Mouse (Mus musculus) forebrain, embryonic 14.5 days (tissue): ENCODE data around the gene Ano4. TPM values are rescaled to one million over a fixed set of nuclear protein-coding genes. Genes with fewer than 3 reads are reported as not detected.

ENCODE experiments used
- ATAC-seq: fragments of 200-750 bp; cut with Nextera tagmentation; 2 replicates; pipeline ENCODE4 v1.8.0; 2017; ENCODE audit warnings: mild to moderate bottlenecking, moderate library complexity
- DNase-seq: peaks from one replicate; pipeline ENCODE4 v3.0.0-alpha.2; 2015; ENCODE audit warnings: low spot score
- H3K27ac ChIP-seq: fragments of 300-500 bp; sonication (generic); 2 replicates; pipeline ENCODE4 v1.5.1; 2014; ENCODE audit warnings: low read depth, mild to moderate bottlenecking, control low read depth, low read length, moderate library complexity
- H3K27me3 ChIP-seq: fragments of 300-500 bp; sonication (generic); replicated peaks from 2 replicates; pipeline ENCODE4 v1.6.1; 2014; ENCODE audit warnings: low read length, control low read depth, mixed read lengths; ENCODE audit not compliant: control insufficient read depth, insufficient read depth
- H3K36me3 ChIP-seq: fragments of 300-500 bp; sonication (generic); 2 replicates; pipeline ENCODE4 v1.6.1; 2014; ENCODE audit warnings: low read length, control low read depth; ENCODE audit not compliant: control insufficient read depth, insufficient read depth
- H3K4me1 ChIP-seq: fragments of 300-500 bp; sonication (generic); 2 replicates; pipeline ENCODE4 v1.6.1; 2014; ENCODE audit warnings: antibody characterized with exemption, low read length, control low read depth; ENCODE audit not compliant: control insufficient read depth, insufficient read depth
- H3K4me2 ChIP-seq: fragments of 300-500 bp; sonication (generic); 2 replicates; pipeline ENCODE4 v1.6.1; 2014; ENCODE audit warnings: mild to moderate bottlenecking, control low read depth, low read length
- H3K4me3 ChIP-seq: fragments of 300-500 bp; sonication (generic); 2 replicates; pipeline ENCODE4 v1.5.1; 2014; ENCODE audit warnings: low read depth, low read length, control low read depth
- H3K9ac ChIP-seq: fragments of 300-500 bp; sonication (generic); 2 replicates; pipeline ENCODE4 v1.6.1; 2014; ENCODE audit warnings: mild to moderate bottlenecking, low read length, control low read depth, moderate library complexity
- H3K9me3 ChIP-seq: fragments of 300-500 bp; sonication (generic); replicated peaks from 2 replicates; pipeline ENCODE4 v1.6.1; 2016; ENCODE audit warnings: low read length, control low read depth, mixed read lengths; ENCODE audit not compliant: control insufficient read depth
- WGBS: fragments of 180-500 bp; shearing (Covaris S2); extraction: QIAGEN DNeasy Blood & Tissue Kit; methylation state at CpG from one replicate; pipeline ENCODE4 v1.1.7; 2014; 5-methylcytosine and 5-hydroxymethylcytosine counted together
- polyA plus RNA-seq: library from polyadenylated mRNA; unstranded; fragments of >200 nt; fragmentation: Nextera tagmentation; extraction: Ambion mirVana; gene quantifications from 2 replicates; pipeline ENCODE4 v1.2.1, GENCODE M21; 2014

Gene Ano4
- polyA plus RNA-seq, 1 experiment from 2014 or later: 4.7 TPM

GRCm38 (mm10) chr10:89351416-89351815, 6.9 kb upstream of the Ano4 start:
- ATAC-seq: no peak
- 45% methylated on average over 11 of the region's 11 CpGs for WGBS
- Histone ChIP-seq H3K4me3 (no peak overlapping the region), H3K9me3 (no peaks in the 10 kb centered on the region), H3K27ac (no peak overlapping the region), H3K36me3 (no peaks in the 10 kb centered on the region), H3K9ac (no peak overlapping the region), H3K4me2 (no peak overlapping the region), H3K4me1 (no peaks in the 10 kb centered on the region), H3K27me3 (peaks cover 4% of the 10 kb centered on the region; the same call in 1 of the 2 replicates)
- DNase-seq: no peak

GRCm38 (mm10) chr10:89345606-89346005, 1.0 kb upstream of the Ano4 start:
- Histone ChIP-seq H3K4me1 (peaks cover 5% of the 10 kb centered on the region; the same call in 1 of the 2 replicates), H3K9ac (no peak overlapping the region), H3K4me3 (no peak overlapping the region), H3K4me2 (no peak overlapping the region), H3K9me3 (no peaks in the 10 kb centered on the region), H3K27me3 (peaks cover 36% of the 10 kb centered on the region), H3K36me3 (no peaks in the 10 kb centered on the region), H3K27ac (no peak overlapping the region)
- 71% methylated on average over 6 of the region's 6 CpGs for WGBS
- DNase-seq (peak; percentile 12), ATAC-seq (no peak)

GRCm38 (mm10) chr10:89345196-89345533, 603 bp upstream of the Ano4 start:
- 44% methylated on average over 4 of the region's 4 CpGs for WGBS
- peak; percentile 4 for DNase-seq
- Histone ChIP-seq H3K27ac (no peak overlapping the region), H3K4me1 (peaks cover 5% of the 10 kb centered on the region; the same call in 1 of the 2 replicates), H3K9ac (no peak overlapping the region), H3K27me3 (peaks cover 36% of the 10 kb centered on the region), H3K36me3 (no peaks in the 10 kb centered on the region), H3K9me3 (no peaks in the 10 kb centered on the region), H3K4me3 (peak overlapping the region; percentile 52), H3K4me2 (peak overlapping the region; percentile 93)
- peak; percentile 22; the same call in 1 of the 2 replicates for ATAC-seq

GRCm38 (mm10) chr10:89344132-89344490, 451 bp downstream of the Ano4 start:
- H3K27ac ChIP-seq: no peak overlapping the region
- DNase-seq (no peak), ATAC-seq (no peak)
- peak overlapping the region; percentile 67 for H3K9ac ChIP-seq
- H3K36me3 ChIP-seq: no peaks in the 10 kb centered on the region
- peaks cover 5% of the 10 kb centered on the region; the same call in 1 of the 2 replicates for H3K4me1 ChIP-seq
- no peaks in the 10 kb centered on the region for H3K9me3 ChIP-seq
- 24% methylated on average over 4 of the region's 4 CpGs for WGBS
- H3K27me3 ChIP-seq: peaks cover 36% of the 10 kb centered on the region
- H3K4me2 ChIP-seq: peak overlapping the region; percentile 93
- H3K4me3 ChIP-seq: peak overlapping the region; percentile 52

GRCm38 (mm10) chr10:89343716-89344115, 846 bp downstream of the Ano4 start:
- no peak overlapping the region for H3K9ac ChIP-seq
- no peaks in the 10 kb centered on the region for H3K36me3 ChIP-seq
- no peak overlapping the region for H3K27ac ChIP-seq
- no peak overlapping the region for H3K4me2 ChIP-seq
- DNase-seq: peak; percentile 4
- ATAC-seq: no peak
- no peak overlapping the region for H3K4me3 ChIP-seq
- H3K9me3 ChIP-seq: no peaks in the 10 kb centered on the region
- 22% methylated on average over 8 of the region's 8 CpGs for WGBS
- peaks cover 36% of the 10 kb centered on the region for H3K27me3 ChIP-seq
- peaks cover 5% of the 10 kb centered on the region; the same call in 1 of the 2 replicates for H3K4me1 ChIP-seq

- H3K4me2 ChIP-seq: no peak overlapping the region
- H3K27me3 ChIP-seq: no peaks in the 10 kb centered on the region
- no peaks in the 10 kb centered on the region for H3K4me1 ChIP-seq
- no peaks in the 10 kb centered on the region for H3K9me3 ChIP-seq
- no peak overlapping the region for H3K9ac ChIP-seq
- ATAC-seq (no peak), DNase-seq (no peak)
- 90% methylated on average over 1 of the region's 1 CpGs for WGBS
- no peak overlapping the region for H3K27ac ChIP-seq
- no peaks in the 10 kb centered on the region for H3K36me3 ChIP-seq
- no peak overlapping the region for H3K4me3 ChIP-seq
Observed at GRCm38 (mm10) chr10:89330261-89330660, 14.3 kb downstream of the Ano4 start.

- no peak for ATAC-seq
- no peaks in the 10 kb centered on the region for H3K36me3 ChIP-seq
- WGBS: 88% methylated on average over 8 of the region's 8 CpGs
- DNase-seq: no peak
- no peaks in the 10 kb centered on the region for H3K4me1 ChIP-seq
- H3K9me3 ChIP-seq: no peaks in the 10 kb centered on the region
- no peak overlapping the region for H3K9ac ChIP-seq
- H3K27me3 ChIP-seq: no peaks in the 10 kb centered on the region
- H3K4me3 ChIP-seq: no peak overlapping the region
- H3K4me2 ChIP-seq: no peak overlapping the region
- no peak overlapping the region for H3K27ac ChIP-seq
Observed at GRCm38 (mm10) chr10:89329806-89330205, 14.8 kb downstream of the Ano4 start.

- Histone ChIP-seq H3K9ac (no peak overlapping the region), H3K9me3 (no peaks in the 10 kb centered on the region), H3K27ac (no peak overlapping the region), H3K4me2 (no peak overlapping the region), H3K36me3 (no peaks in the 10 kb centered on the region), H3K4me1 (no peaks in the 10 kb centered on the region), H3K4me3 (no peak overlapping the region), H3K27me3 (no peaks in the 10 kb centered on the region)
- ATAC-seq (no peak), DNase-seq (no peak)
- WGBS: 72% methylated on average over 8 of the region's 8 CpGs
Observed at GRCm38 (mm10) chr10:89328876-89329275, 15.7 kb downstream of the Ano4 start.

- Histone ChIP-seq H3K4me3 (no peak overlapping the region), H3K4me1 (no peaks in the 10 kb centered on the region), H3K27me3 (no peaks in the 10 kb centered on the region), H3K4me2 (peak overlapping the region; percentile 38), H3K9ac (no peak overlapping the region), H3K27ac (no peak overlapping the region), H3K9me3 (no peaks in the 10 kb centered on the region), H3K36me3 (no peaks in the 10 kb centered on the region)
- peak; percentile 92 for ATAC-seq
- WGBS: 17% methylated on average over 15 of the region's 15 CpGs
- DNase-seq: peak; percentile 87
Observed at GRCm38 (mm10) chr10:89327004-89327511, 17.5 kb downstream of the Ano4 start.
